Mouse (Mus musculus) cerebellum, adult 2 months (tissue): ENCODE results near the gene Svs1.

Source experiments
- CTCF ChIP-seq: fragments of 200-500 bp; IDR thresholded peaks from 2 replicates; pipeline ENCODE4 v1.5.1; 2011; ENCODE audit warnings: low read depth, mild to moderate bottlenecking, control low read depth, low read length, moderate library complexity, borderline replicate concordance; ENCODE audit not compliant: insufficient read depth
- POLR2A ChIP-seq: fragments of 200-500 bp; IDR thresholded peaks from 2 replicates; pipeline ENCODE4 v1.6.1; 2011; ENCODE audit warnings: low read length, control low read depth, borderline replicate concordance; ENCODE audit not compliant: insufficient read depth

DNA sequence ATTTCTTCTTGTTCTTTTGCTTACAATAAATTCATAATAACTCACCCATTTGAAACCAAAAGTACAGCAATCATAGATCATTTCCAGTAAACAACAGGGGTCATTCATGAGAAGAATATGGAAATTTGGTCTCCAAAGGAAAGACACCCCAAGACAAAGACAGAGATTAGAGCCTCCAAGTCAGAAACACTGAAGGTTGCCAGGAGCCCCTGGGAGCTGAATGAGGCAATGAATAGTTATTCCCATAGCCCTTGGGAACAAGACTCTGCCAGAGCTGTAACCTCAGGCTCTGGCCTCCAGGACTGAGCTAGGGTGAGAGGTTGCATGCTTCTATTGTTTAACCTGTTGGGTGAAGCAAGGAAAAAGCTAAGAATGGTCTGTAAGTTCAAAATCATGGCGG lies 32.7 kb downstream of the Svs1 start:
- TF ChIP-seq CTCF (no peak), POLR2A (no peak)
